Mouse (Mus musculus): ENCODE results near the gene Rasl2-9.
"Not testable (repeated sequence)": the region's sequence is repeated elsewhere in the genome, so short reads cannot be mapped to it uniquely, and the experiment has no call there.

The Rasl2-9 gene

GRCm38 (mm10) chr7:5080815-5081214 lies 44.9 kb downstream of the Rasl2-9 start:
- DNase-seq (ENCODE audit: low read depth) = no peak

- DNase-seq (ENCODE audit: low read depth) = peak; percentile 86
Measured at GRCm38 (mm10) chr7:5080010-5080751, 45.6 kb downstream of the Rasl2-9 start, which contains the start of gene Epn1. Gene Epn1 (plus strand): TSS chr7:5080235.

- DNase-seq (ENCODE audit: low read depth) = not testable (repeated sequence)
Measured at GRCm38 (mm10) chr7:5079365-5080009, 46.3 kb downstream of the Rasl2-9 start.

GRCm38 (mm10) chr7:5076931-5077330 lies 48.8 kb downstream of the Rasl2-9 start:
- DNase-seq (ENCODE audit: low read depth) = no peak

- DNase-seq (ENCODE audit: low read depth) = no peak
Measured at GRCm38 (mm10) chr7:5074984-5075383, 50.8 kb downstream of the Rasl2-9 start.

All from fibroblast of lung, adult 2 months (primary cell).